Mouse (Mus musculus) lung, adult 2 months (tissue): ENCODE data around the gene Prkx. TPM values are rescaled to one million over a fixed set of nuclear protein-coding genes. Genes with fewer than 3 reads are reported as not detected.

Experiments used
- DNase-seq: peaks from one replicate; pipeline ENCODE4 v3.0.0; 2022
- H3K4me1 ChIP-seq: fragments of 200-500 bp; 2 replicates; pipeline ENCODE4 v1.6.1; 2011; ENCODE audit warnings: low read length; ENCODE audit not compliant: control insufficient read depth, insufficient read depth
- H3K4me3 ChIP-seq: fragments of 200-500 bp; replicated peaks from 2 replicates; pipeline ENCODE3; 2011; ENCODE audit warnings: low read depth, mild to moderate bottlenecking, control low read depth, low read length; ENCODE audit errors: extremely low read depth
- CTCF ChIP-seq: fragments of 200-500 bp; IDR thresholded peaks from 2 replicates; pipeline ENCODE4 v1.5.1; 2011; ENCODE audit warnings: mild to moderate bottlenecking, low read length, control low read depth; ENCODE audit not compliant: insufficient read depth
- POLR2A ChIP-seq: fragments of 200-500 bp; IDR thresholded peaks from 2 replicates; pipeline ENCODE4 v1.6.1; 2011; ENCODE audit warnings: low read depth, mild to moderate bottlenecking, control low read depth, low read length, borderline replicate concordance; ENCODE audit errors: extremely low read depth
- WGBS: fragments of 180-500 bp; shearing (Covaris S2); methylation state at CpG from one replicate; pipeline ENCODE4 v1.1.7; 2018; 5-methylcytosine and 5-hydroxymethylcytosine counted together
- polyA plus RNA-seq: library from polyadenylated mRNA; depleted of rRNA; stranded (reverse); fragments of >200 nt; gene quantifications from 2 replicates; pipeline ENCODE4 v1.2.3, GENCODE M21; 2012; rRNA removed

The Prkx gene
- polyA plus RNA-seq, 1 experiment, result 15.0 TPM

- peak; percentile 52 for DNase-seq
- H3K4me1 ChIP-seq, result peaks cover 6% of the 10 kb centered on the region
- WGBS, result 32% methylated on average over 61 of the region's 61 CpGs
- peak overlapping the region; percentile 74 for H3K4me3 ChIP-seq
- TF ChIP-seq POLR2A (no peak), CTCF (no peak)
Observed at GRCm38 (mm10) chrX:77794962-77795857, 868 bp downstream of the Prkx start.

- 82% methylated on average over 3 of the region's 3 CpGs for WGBS
- no peaks in the 10 kb centered on the region; the same call in 1 of the 2 replicates for H3K4me1 ChIP-seq
- no peak for TF ChIP-seq CTCF
- TF ChIP-seq POLR2A, result no peak
- DNase-seq, result no peak
- H3K4me3 ChIP-seq, result no peak overlapping the region
Observed at GRCm38 (mm10) chrX:77788675-77789074, 7.4 kb downstream of the Prkx start.

- H3K4me1 ChIP-seq, result no peaks in the 10 kb centered on the region; the same call in 1 of the 2 replicates
- no peak for DNase-seq
- H3K4me3 ChIP-seq, result no peak overlapping the region
- TF ChIP-seq CTCF (no peak), POLR2A (no peak)
Observed at GRCm38 (mm10) chrX:77786354-77786753, 9.7 kb downstream of the Prkx start.

- no peak for DNase-seq
- TF ChIP-seq POLR2A, result no peak
- TF ChIP-seq CTCF, result no peak
- no peak overlapping the region for H3K4me3 ChIP-seq
- H3K4me1 ChIP-seq, result no peaks in the 10 kb centered on the region
Observed at GRCm38 (mm10) chrX:77777822-77778221, 18.3 kb downstream of the Prkx start.

- no peak for TF ChIP-seq POLR2A
- no peak for TF ChIP-seq CTCF
- 96% methylated on average over 3 of the region's 3 CpGs for WGBS
Observed at GRCm38 (mm10) chrX:77765153-77765552, 30.9 kb downstream of the Prkx start.

GRCm38 (mm10) chrX:77744260-77744659 is 51.8 kb downstream of the Prkx start:
- no peaks in the 10 kb centered on the region for H3K4me1 ChIP-seq
- TF ChIP-seq POLR2A (no peak), CTCF (no peak)
- no peak for DNase-seq
- no peak overlapping the region for H3K4me3 ChIP-seq
- 62% methylated on average over 2 of the region's 2 CpGs for WGBS

More at GRCm38 (mm10) chrX:77765153-77765552, 30.9 kb downstream of the Prkx start:
- Histone ChIP-seq H3K4me1 (no peaks in the 10 kb centered on the region), H3K4me3 (no peak overlapping the region)
- no peak for DNase-seq

GRCm38 (mm10) chrX:77741383-77741782 is 54.7 kb downstream of the Prkx start:
- peak; percentile 66 for TF ChIP-seq CTCF
- no peak for TF ChIP-seq POLR2A
- no peak for DNase-seq
- WGBS, result 15% methylated on average over 1 of the region's 1 CpGs

GRCm38 (mm10) chrX:77733930-77734536 is 62.0 kb downstream of the Prkx start:
- DNase-seq, result no peak
- Histone ChIP-seq H3K4me3 (no peak overlapping the region), H3K4me1 (no peaks in the 10 kb centered on the region)
- TF ChIP-seq CTCF (no peak), POLR2A (no peak)
- WGBS, result 75% methylated on average over 9 of the region's 9 CpGs

More at GRCm38 (mm10) chrX:77741383-77741782, 54.7 kb downstream of the Prkx start:
- Histone ChIP-seq H3K4me3 (no peak overlapping the region), H3K4me1 (no peaks in the 10 kb centered on the region)

- no peak overlapping the region for H3K4me3 ChIP-seq
- H3K4me1 ChIP-seq, result no peaks in the 10 kb centered on the region
- WGBS, result 22% methylated on average over 2 of the region's 2 CpGs
- DNase-seq, result peak; percentile 4
- TF ChIP-seq CTCF (peak; percentile 46; the same call in 1 of the 2 replicates), POLR2A (no peak)
Observed at GRCm38 (mm10) chrX:77720298-77720697, 75.8 kb downstream of the Prkx start.

Other genes with a start within 250 kb of the Prkx start
- not detected in 2 replicates for gene Pbsn, start 57.3 kb upstream of the Prkx start, polyA plus RNA-seq
- not detected in 2 replicates for gene Gm14744, start 68.5 kb upstream of the Prkx start, polyA plus RNA-seq
- gene 5430402E10Rik, start 128.8 kb upstream of the Prkx start, polyA plus RNA-seq, result not detected in 2 replicates